Mouse (Mus musculus) retina, adult 2 months (tissue): Measurements from ENCODE around the gene Naip2.
A peak's percentile ranks its signal among the peaks of the same experiment; 100 is the strongest.

ENCODE experiments used
- DNase-seq: peaks from one replicate; pipeline ENCODE4 v3.0.0-alpha.2; 2012; ENCODE audit warnings: low read depth, low spot score

The Naip2 gene

GRCm38 (mm10) chr13:100112218-100112972 lies 89.5 kb downstream of the Naip2 start:
- no peak for DNase-seq

- no peak for DNase-seq
Observed at GRCm38 (mm10) chr13:100107652-100108472, 94.0 kb downstream of the Naip2 start, which contains the start of gene Serf1. TSS of gene Serf1 (plus strand) at chr13:100108012.

GRCm38 (mm10) chr13:100103748-100104254 lies 98.1 kb downstream of the Naip2 start, which contains the start of gene Bdp1:
TSS of gene Bdp1 (minus strand) at chr13:100104070.
- peak; percentile 81 for DNase-seq

- DNase-seq, result no peak
Observed at GRCm38 (mm10) chr13:100103052-100103658, 98.7 kb downstream of the Naip2 start.

- no peak for DNase-seq
Observed at GRCm38 (mm10) chr13:100098808-100099207, 103.1 kb downstream of the Naip2 start.
